Mouse (Mus musculus) Patski (cell line): ENCODE data around the gene Cpt2. TPM values are rescaled to one million over a fixed set of nuclear protein-coding genes. Genes with fewer than 3 reads are reported as not detected.

Source experiments
- ATAC-seq: fragments of 100-300 bp; one replicate; pipeline ENCODE4 v1.8.0; 2021
- CTCF ChIA-PET: fragments of 350-600 bp; sonication (Branson Sonifier 250); formaldehyde crosslinking; loops from one replicate; lab custom pipeline; 2022; ENCODE audit warnings: inconsistent platforms; lab: Charles Lee
- POLR2A ChIA-PET: fragments of 350-600 bp; sonication (Branson Sonifier 250); formaldehyde crosslinking; loops from one replicate; lab custom pipeline; 2022; ENCODE audit warnings: antibody characterized with exemption, inconsistent platforms; lab: Charles Lee
- DNase-seq: peaks from one replicate; pipeline ENCODE4 v3.0.0-alpha.2; 2011; ENCODE audit warnings: low read depth, low spot score
- H3K27me3 ChIP-seq: fragments of 371-371 bp; one replicate; pipeline ENCODE4 v1.5.1; 2021
- CTCF ChIP-seq: fragments of 100-300 bp; IDR thresholded peaks from one replicate; pipeline ENCODE4 v1.5.1; 2021
- in situ Hi-C: fragments of 300-500 bp; cut with MboI; formaldehyde crosslinking; loops from 3 replicates; pipeline ENCODE4 v1.11.1; 2018; ENCODE audit warnings: low pct_unique_long_range_greater_than_20kb, mixed read lengths
- polyA plus RNA-seq: library from polyadenylated mRNA; unstranded; gene quantifications from one replicate; pipeline ENCODE4 v1.2.3, GENCODE M21; 2021

Cpt2 gene
- polyA plus RNA-seq, 1 experiment from 2014 or later: 46.6 TPM

GRCm38 (mm10) chr4:107921152-107921695 is 2.2 kb downstream of the Cpt2 start:
- no peak for ATAC-seq
- DNase-seq: no peak
- no peak for TF ChIP-seq CTCF

GRCm38 (mm10) chr4:107920336-107920735 is 3.1 kb downstream of the Cpt2 start:
- in situ Hi-C loops: no loop called here
- no peaks in the 10 kb centered on the region for H3K27me3 ChIP-seq
- no peak for TF ChIP-seq CTCF
- ATAC-seq (no peak), DNase-seq (no peak)
- ChIA-PET POLR2A (interaction anchor here (0.6 kb wide), 1 partner anchor 331 kb away, joined by 5 read pairs; no protein-coding TSS in a partner anchor), CTCF (no interaction called here)

More at GRCm38 (mm10) chr4:107921152-107921695, 2.2 kb downstream of the Cpt2 start:
- CTCF ChIA-PET: no interaction called here
- H3K27me3 ChIP-seq: no peaks in the 10 kb centered on the region
- POLR2A ChIA-PET: no interaction called here
- in situ Hi-C loops: no loop called here

GRCm38 (mm10) chr4:107910020-107910419 is 13.4 kb downstream of the Cpt2 start:
- DNase-seq: no peak
- no peaks in the 10 kb centered on the region for H3K27me3 ChIP-seq
- ATAC-seq: no peak
- ChIA-PET CTCF (no interaction called here), POLR2A (no interaction called here)
- TF ChIP-seq CTCF: no peak
- in situ Hi-C loops: no loop called here

GRCm38 (mm10) chr4:107906561-107906960 is 16.8 kb downstream of the Cpt2 start:
- ChIA-PET CTCF (interaction anchor here (0.9 kb wide), 1 partner anchor 456 kb away, joined by 3 read pairs; no protein-coding TSS in a partner anchor), POLR2A (interaction anchor here (1.1 kb wide), 1 partner anchor 12 kb away, joined by 3 read pairs; no protein-coding TSS in a partner anchor)
- no peak for TF ChIP-seq CTCF
- no peaks in the 10 kb centered on the region for H3K27me3 ChIP-seq
- ATAC-seq (no peak), DNase-seq (no peak)
- in situ Hi-C loops: no loop called here

GRCm38 (mm10) chr4:107904252-107904651 is 19.2 kb downstream of the Cpt2 start:
- no peaks in the 10 kb centered on the region for H3K27me3 ChIP-seq
- ATAC-seq (no peak), DNase-seq (no peak)
- in situ Hi-C loops: no loop called here
- no peak for TF ChIP-seq CTCF
- ChIA-PET CTCF (no interaction called here), POLR2A (no interaction called here)

GRCm38 (mm10) chr4:107900206-107900605 is 23.2 kb downstream of the Cpt2 start:
- ChIA-PET CTCF (no interaction called here), POLR2A (no interaction called here)
- TF ChIP-seq CTCF: no peak
- in situ Hi-C loops: no loop called here
- H3K27me3 ChIP-seq: no peaks in the 10 kb centered on the region
- no peak for ATAC-seq
- DNase-seq: no peak

- ChIA-PET CTCF (no interaction called here), POLR2A (no interaction called here)
- no peak for DNase-seq
- no peak for ATAC-seq
- TF ChIP-seq CTCF: no peak
- in situ Hi-C loops: loop anchor here (10.0 kb wide), 1 partner anchor 415 kb away; no protein-coding TSS in a partner anchor
- no peaks in the 10 kb centered on the region for H3K27me3 ChIP-seq
These were observed 24.0 kb downstream of the Cpt2 start for GRCm38 (mm10) chr4:107899211-107899927.

- peak; percentile 42 for TF ChIP-seq CTCF
- ATAC-seq: no peak
- no peaks in the 10 kb centered on the region for H3K27me3 ChIP-seq
- POLR2A ChIA-PET: no interaction called here
- CTCF ChIA-PET: interaction anchor here (1.4 kb wide), 1 partner anchor 120 kb away, joined by 3 read pairs; no protein-coding TSS in a partner anchor
- in situ Hi-C loops: loop anchor here (10.0 kb wide), 1 partner anchor 422 kb away; no protein-coding TSS in a partner anchor
- DNase-seq: no peak
These were observed 30.7 kb downstream of the Cpt2 start for GRCm38 (mm10) chr4:107892663-107893062.

- CTCF ChIA-PET: interaction anchor here (0.6 kb wide), 1 partner anchor 9 kb away, joined by 3 read pairs; no protein-coding TSS in a partner anchor
- TF ChIP-seq CTCF: no peak
- in situ Hi-C loops: loop anchor here (10.0 kb wide), 1 partner anchor 425 kb away; no protein-coding TSS in a partner anchor
- peak; percentile 83 for DNase-seq
- peak; percentile 89 for ATAC-seq
- H3K27me3 ChIP-seq: no peaks in the 10 kb centered on the region
- POLR2A ChIA-PET: interaction anchor here (1.2 kb wide), 1 partner anchor 10 kb away, joined by 4 read pairs; no protein-coding TSS in a partner anchor
These were observed 33.5 kb downstream of the Cpt2 start, which contains the start of gene 0610037L13Rik for GRCm38 (mm10) chr4:107889731-107890432. Gene 0610037L13Rik, plus strand, starts transcription at chr4:107889813.

- no peaks in the 10 kb centered on the region for H3K27me3 ChIP-seq
- ATAC-seq (peak; percentile 40), DNase-seq (no peak)
- in situ Hi-C loops: no loop called here
- CTCF ChIA-PET: no interaction called here
- POLR2A ChIA-PET: no interaction called here
- TF ChIP-seq CTCF: no peak
These were observed 34.1 kb downstream of the Cpt2 start for GRCm38 (mm10) chr4:107889385-107889730.

GRCm38 (mm10) chr4:107886371-107886770 is 37.0 kb downstream of the Cpt2 start:
- H3K27me3 ChIP-seq: no peaks in the 10 kb centered on the region
- ChIA-PET CTCF (no interaction called here), POLR2A (no interaction called here)
- in situ Hi-C loops: no loop called here
- ATAC-seq: no peak
- DNase-seq: no peak
- no peak for TF ChIP-seq CTCF
